8 mouse cellular contexts compared by ENCODE assay signal in genomic region chr15:7810556-7811252, GRCm38 (mm10). TPM values are rescaled to one million over a fixed set of nuclear protein-coding genes. Genes with fewer than 3 reads are reported as not detected.
DNase-seq lines count a peak whose midpoint lies in the region; ATAC-seq and TF ChIP-seq lines count a peak whose summit lies in the region.

Gene Gdnf, plus strand, starts transcription at chr15:7810846.

- H3K27me3 ChIP-seq in C2C12 (ENCODE audit: control insufficient read depth, insufficient read depth, insufficient read length) = no peaks in the 10 kb centered on the region
- peaks cover 87% of the 10 kb centered on the region for H3K27me3 ChIP-seq in embryonic facial prominence, embryonic 12.5 days
- H3K27me3 ChIP-seq in hindbrain, embryonic 13.5 days = peaks cover 97% of the 10 kb centered on the region
- peaks cover 61% of the 10 kb centered on the region for H3K27me3 ChIP-seq in lung, postnatal 0 days (replicated peaks; ENCODE audit: insufficient read depth, low read length)
- peaks cover 44% of the 10 kb centered on the region for H3K27me3 ChIP-seq in stomach, embryonic 16.5 days (ENCODE audit: control insufficient read depth, insufficient read depth, low read length)

- peaks cover 28% of the 10 kb centered on the region for H3K4me1 ChIP-seq in embryonic facial prominence, embryonic 12.5 days
- H3K4me1 ChIP-seq in hindbrain, embryonic 13.5 days (replicated peaks) = peaks cover 49% of the 10 kb centered on the region
- peaks cover 7% of the 10 kb centered on the region; the same call in 1 of the 2 replicates for H3K4me1 ChIP-seq in lung, postnatal 0 days (ENCODE audit: insufficient read depth, low read depth, low read length)
- peaks cover 18% of the 10 kb centered on the region for H3K4me1 ChIP-seq in stomach, embryonic 16.5 days (ENCODE audit: control insufficient read depth, insufficient read depth, low read length)

- H3K36me3 ChIP-seq in C2C12 (ENCODE audit: control insufficient read depth, insufficient read depth) = no peaks in the 10 kb centered on the region
- H3K36me3 ChIP-seq in embryonic facial prominence, embryonic 12.5 days = no peaks in the 10 kb centered on the region
- no peaks in the 10 kb centered on the region for H3K36me3 ChIP-seq in hindbrain, embryonic 13.5 days
- H3K36me3 ChIP-seq in lung, postnatal 0 days (ENCODE audit: insufficient read depth, low read length) = no peaks in the 10 kb centered on the region
- no peaks in the 10 kb centered on the region for H3K36me3 ChIP-seq in stomach, embryonic 16.5 days (ENCODE audit: control insufficient read depth, insufficient read depth, low read length)

- H3K4me2 ChIP-seq in embryonic facial prominence, embryonic 12.5 days (replicated peaks) = peak within 1 kb of the TSS; percentile 96
- H3K4me2 ChIP-seq in hindbrain, embryonic 13.5 days = peak within 1 kb of the TSS; percentile 99
- peak within 1 kb of the TSS; percentile 95 for H3K4me2 ChIP-seq in lung, postnatal 0 days (replicated peaks; ENCODE audit: low read depth, low read length)
- peak within 1 kb of the TSS; percentile 93 for H3K4me2 ChIP-seq in stomach, embryonic 16.5 days (ENCODE audit: low read depth, low read length)

- H3K79me2 ChIP-seq in C2C12 (ENCODE audit: control insufficient read depth, insufficient read depth) = peaks cover 19% of the 10 kb centered on the region

- under 1% methylated on average over 73 of the region's 73 CpGs for WGBS in embryonic facial prominence, embryonic 12.5 days
- WGBS in hindbrain, embryonic 13.5 days = under 1% methylated on average over 64 of the region's 73 CpGs
- 2% methylated on average over 65 of the region's 73 CpGs for WGBS in lung, postnatal 0 days
- WGBS in stomach, embryonic 16.5 days = under 1% methylated on average over 72 of the region's 73 CpGs

- DNase-seq in frontal cortex, postnatal 14 days (ENCODE audit: low spot score in 2 of 2) = no peak
- DNase-seq in lung, postnatal 0 days (ENCODE audit: low spot score) = no peak
- DNase-seq in MN1 (ENCODE audit: low spot score) = no peak

- peak within 1 kb of the TSS; percentile 68 for H3K9ac ChIP-seq in embryonic facial prominence, embryonic 12.5 days
- H3K9ac ChIP-seq in hindbrain, embryonic 13.5 days = peak within 1 kb of the TSS; percentile 69
- peak within 1 kb of the TSS; percentile 16; the same call in 1 of the 2 replicates for H3K9ac ChIP-seq in lung, postnatal 0 days (replicated peaks; ENCODE audit: low read depth)
- peak within 1 kb of the TSS; percentile 80 for H3K9ac ChIP-seq in stomach, embryonic 16.5 days (ENCODE audit: low read length)

- TF ChIP-seq CTCF in C2C12 (IDR thresholded peaks at IDR 0.05; ENCODE audit: control insufficient read depth, insufficient read depth, insufficient read length) = no peak
- no peak for TF ChIP-seq CTCF in lung, postnatal 0 days (IDR thresholded peaks at IDR 0.05)

- H3K79me3 ChIP-seq in C2C12 (ENCODE audit: low read depth) = no peaks in the 10 kb centered on the region

- H3K4me3 ChIP-seq in C2C12 (ENCODE audit: insufficient read depth, poor library complexity, severe bottlenecking) = peak within 1 kb of the TSS; percentile 62
- H3K4me3 ChIP-seq in embryonic facial prominence, embryonic 12.5 days = peak within 1 kb of the TSS; percentile 54
- peak within 1 kb of the TSS; percentile 55 for H3K4me3 ChIP-seq in hindbrain, embryonic 13.5 days
- peak within 1 kb of the TSS; percentile 52 for H3K4me3 ChIP-seq in lung, postnatal 0 days (ENCODE audit: low read depth, low read length)
- peak within 1 kb of the TSS; percentile 66 for H3K4me3 ChIP-seq in stomach, embryonic 16.5 days (replicated peaks; ENCODE audit: low read length)

- no peak for TF ChIP-seq EP300 in lung, postnatal 0 days (IDR thresholded peaks at IDR 0.05)

- peak within 1 kb of the TSS; percentile 90 for H3ac ChIP-seq in C2C12 (ENCODE audit: control insufficient read depth, insufficient read length, low read depth)

- ATAC-seq in frontal cortex, adult (ENCODE audit: low TSS enrichment) = 0 out of 2 replicates have a peak, but pooled peaks have one; percentile 18
- ATAC-seq in embryonic facial prominence, embryonic 12.5 days (ENCODE audit: insufficient number of reproducible peaks, insufficient read depth, low FRiP score, low TSS enrichment) = peak; percentile 45; the same call in 1 of the 2 replicates
- ATAC-seq in hindbrain, embryonic 13.5 days (ENCODE audit: low FRiP score) = peak; percentile 47
- peak; percentile 52 for ATAC-seq in lung, postnatal 0 days
- ATAC-seq in stomach, embryonic 16.5 days (ENCODE audit: insufficient read depth, low FRiP score) = no peak

- no peaks in the 10 kb centered on the region for H3K9me3 ChIP-seq in embryonic facial prominence, embryonic 12.5 days
- no peaks in the 10 kb centered on the region for H3K9me3 ChIP-seq in hindbrain, embryonic 13.5 days
- no peaks in the 10 kb centered on the region for H3K9me3 ChIP-seq in lung, postnatal 0 days (ENCODE audit: low read length)
- H3K9me3 ChIP-seq in stomach, embryonic 16.5 days (replicated peaks; ENCODE audit: control insufficient read depth, low read length) = no peaks in the 10 kb centered on the region

- H3K27ac ChIP-seq in embryonic facial prominence, embryonic 12.5 days = no peak within 1 kb of the TSS
- H3K27ac ChIP-seq in hindbrain, embryonic 13.5 days = no peak within 1 kb of the TSS
- no peak within 1 kb of the TSS for H3K27ac ChIP-seq in lung, postnatal 0 days (ENCODE audit: low read length)
- peak within 1 kb of the TSS; percentile 69 for H3K27ac ChIP-seq in stomach, embryonic 16.5 days (ENCODE audit: low read length)

TF ChIP-seq in C2C12, 6 proteins besides CTCF, POLR2A, EP300 and RAD21:
- no peak for TF ChIP-seq USF1 (IDR thresholded peaks at IDR 0.05; ENCODE audit: low read depth)
- TF ChIP-seq CEBPB (IDR thresholded peaks at IDR 0.05; ENCODE audit: low read depth) = no peak
- no peak for TF ChIP-seq MAX (IDR thresholded peaks at IDR 0.05)
- no peak for TF ChIP-seq MYOG (IDR thresholded peaks at IDR 0.05; ENCODE audit: control insufficient read depth, extremely low read depth, insufficient read length)
- TF ChIP-seq MYOD1 (IDR thresholded peaks at IDR 0.05; ENCODE audit: control insufficient read depth, insufficient read length, low read depth) = no peak
- TF ChIP-seq FOSL1 (IDR thresholded peaks at IDR 0.05; ENCODE audit: insufficient read depth, low read length, poor library complexity, severe bottlenecking) = no peak
TF ChIP-seq in C2C12: peak in this region for 0.

RNA-seq across cellular contexts. Expression of gene Gdnf, which starts in this region (rescaled TPM):
- 4.2 TPM for polyA plus RNA-seq in C2C12 (2012; fragmentation: generic; extraction: Trizol)
- polyA plus RNA-seq in embryonic facial prominence, embryonic 12.5 days (2016; fragmentation: Nextera tagmentation; extraction: Ambion mirVana) = 0.56 and 0.82 TPM in 2 replicates
- polyA plus RNA-seq in hindbrain, embryonic 13.5 days (2015; fragmentation: Nextera tagmentation; extraction: Ambion mirVana) = 0.19 and 0.28 TPM in 2 replicates
- 0.30 and 0.33 TPM in 2 replicates for polyA plus RNA-seq in lung, postnatal 0 days (2015; fragmentation: Nextera tagmentation; extraction: Ambion mirVana)
- 1.4 and 1.5 TPM in 2 replicates for polyA plus RNA-seq in stomach, embryonic 16.5 days (2015; fragmentation: Nextera tagmentation; extraction: Ambion mirVana)

Comparison
In these comparisons a context has a peak if more than half of its experiments do, and no peak if none do; other contexts are left out.
1. Peak in ATAC-seq, H3K4me3 ChIP-seq, H3K9ac ChIP-seq and H3K4me2 ChIP-seq in embryonic facial prominence, embryonic 12.5 days; RNA of the gene not detected or under 1 TPM.
2. Peak in ATAC-seq, H3K4me3 ChIP-seq, H3K9ac ChIP-seq and H3K4me2 ChIP-seq in hindbrain, embryonic 13.5 days; RNA of the gene not detected or under 1 TPM.
3. Peak in ATAC-seq, H3K4me3 ChIP-seq, H3K9ac ChIP-seq and H3K4me2 ChIP-seq in lung, postnatal 0 days; RNA of the gene not detected or under 1 TPM.
4. H3K9ac ChIP-seq: peak in every context shown above with its lines; median percentile 80 in stomach, embryonic 16.5 days; 69 in hindbrain, embryonic 13.5 days; 68 in embryonic facial prominence, embryonic 12.5 days; 16 in lung, postnatal 0 days.